ENCODE assay signal across 8 mouse cellular contexts in genomic region chrX:163958467-163958875, GRCm38 (mm10). TPM values are rescaled to one million over a fixed set of nuclear protein-coding genes. Genes with fewer than 3 reads are reported as not detected.
DNase-seq lines count a peak whose midpoint lies in the region; ATAC-seq lines count a peak whose summit lies in the region.

TSS of gene Zrsr2 (minus strand) at chrX:163958661.

- peak; percentile 92 to 93 for ATAC-seq in hematopoietic stem cell, adult 5-6 weeks (replicated peaks in 1 of 2; ENCODE audit: insufficient read depth in 1 of 2, low FRiP score in 2 of 2, low TSS enrichment in 1 of 2, low read depth in 1 of 2, poor library complexity in 2 of 2, severe bottlenecking in 2 of 2)

- DNase-seq in MN1 (ENCODE audit: low spot score) = peak; percentile 87
- DNase-seq in cerebellum, adult 8-10 months = peak; percentile 63
- peak; percentile 87 for DNase-seq in forelimb bud, embryonic 11.5 days (ENCODE audit: low read depth, low spot score)
- peak; percentile 70 to 76 for DNase-seq in layer of hippocampus, postnatal 10 days (ENCODE audit: low spot score in 2 of 2)
- DNase-seq in lung, postnatal 10 days = peak; percentile 94
- DNase-seq in ovary, postnatal 36 days (ENCODE audit: low spot score) = peak; percentile 78
- DNase-seq in thymus, postnatal 25 days = peak; percentile 90

RNA-seq across cellular contexts. Expression of gene Zrsr2, which starts in this region (rescaled TPM):
- total RNA-seq in hematopoietic stem cell, adult 5-6 weeks (2017) = 58.7 and 87.7 TPM in 2 replicates
- total RNA-seq in layer of hippocampus, postnatal 10 days (2021) = 10 to 100 TPM; 51.1 to 67.9 TPM

Comparison
In these comparisons a context has a peak if more than half of its experiments do, and no peak if none do; other contexts are left out.
1. Peak in every context shown above with its lines: DNase-seq and ATAC-seq.